Mouse (Mus musculus): ENCODE measurements around the gene Ushbp1.

The Ushbp1 gene

DNA sequence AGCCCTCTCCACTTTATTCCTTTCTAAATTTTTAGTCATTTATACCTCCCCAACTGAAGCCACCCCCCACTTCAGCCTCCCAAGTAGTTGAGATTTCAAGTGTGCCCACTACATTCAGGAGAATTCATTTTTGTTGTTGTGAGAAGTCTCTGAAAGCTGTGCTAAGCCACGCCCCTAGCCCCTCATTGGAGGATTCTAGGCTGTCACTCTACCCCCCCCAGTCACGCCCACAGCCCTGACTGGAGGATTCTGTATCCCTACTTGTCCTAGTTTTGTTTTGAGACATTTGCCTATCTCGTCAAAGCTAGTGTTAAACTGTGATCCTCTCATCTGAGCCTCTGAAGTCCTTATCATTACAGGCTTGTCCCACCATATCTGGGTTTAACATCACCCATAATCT, 2.7 kb downstream of the Ushbp1 start:
- peak; percentile 61 for DNase-seq

DNA sequence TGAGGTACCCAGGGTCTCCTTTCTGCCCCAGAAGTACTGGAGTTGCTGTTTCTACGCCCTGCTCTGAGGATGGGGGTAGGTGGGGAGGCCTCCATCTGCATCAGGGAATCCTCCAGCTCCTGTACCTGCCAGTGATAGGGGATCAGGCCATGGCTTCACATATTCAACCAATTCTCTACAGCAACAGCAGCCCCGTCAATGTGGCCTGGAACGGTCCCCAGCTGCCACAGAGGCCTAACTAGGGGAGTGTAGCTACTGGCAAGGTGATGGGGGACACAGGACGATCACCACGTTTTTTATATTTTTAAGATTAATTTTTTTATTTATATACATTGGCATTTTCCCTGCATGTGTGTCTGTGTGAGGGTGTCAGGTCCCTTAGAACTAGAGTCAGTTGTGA, 3.2 kb downstream of the Ushbp1 start:
- DNase-seq = no peak

DNA sequence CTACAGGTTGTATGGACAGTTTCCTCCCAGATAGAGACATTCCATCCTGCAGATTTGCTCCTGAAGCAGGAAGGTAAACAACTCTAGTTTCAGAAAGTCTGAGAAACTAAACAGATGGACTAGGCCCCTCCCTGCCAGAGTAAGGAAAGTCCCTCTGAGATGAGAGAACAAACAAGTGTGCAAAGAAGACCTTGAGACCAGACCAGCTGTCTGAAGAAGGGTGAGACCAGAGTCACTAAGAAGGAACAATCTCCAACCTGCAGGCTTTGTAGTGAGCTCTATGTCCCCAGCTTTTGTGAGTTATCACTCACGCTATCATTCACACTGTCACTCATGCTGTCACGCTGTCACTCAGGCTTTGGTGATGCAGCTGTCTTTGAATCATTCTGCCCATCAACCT, 3.9 kb downstream of the Ushbp1 start:
- DNase-seq = no peak

DNA sequence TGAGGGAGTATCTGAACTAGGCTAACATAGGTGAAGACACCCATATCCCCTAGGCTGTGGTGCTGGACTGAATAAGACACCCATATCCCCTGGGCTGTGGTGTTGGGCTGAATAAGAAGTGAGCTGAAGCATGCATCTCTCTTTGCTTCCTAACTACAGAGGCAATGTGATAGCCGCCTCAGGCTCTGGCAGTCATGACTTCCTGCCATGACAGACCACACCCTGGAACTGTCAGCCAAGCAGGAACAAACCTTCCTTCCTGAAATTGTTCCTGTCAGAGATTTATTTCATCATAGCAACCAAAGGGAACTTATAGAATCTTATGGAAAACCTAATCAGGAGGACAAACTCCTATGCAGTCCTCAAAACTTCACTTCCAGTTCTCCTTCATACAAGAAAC, 7.3 kb downstream of the Ushbp1 start:
- DNase-seq = no peak

DNA sequence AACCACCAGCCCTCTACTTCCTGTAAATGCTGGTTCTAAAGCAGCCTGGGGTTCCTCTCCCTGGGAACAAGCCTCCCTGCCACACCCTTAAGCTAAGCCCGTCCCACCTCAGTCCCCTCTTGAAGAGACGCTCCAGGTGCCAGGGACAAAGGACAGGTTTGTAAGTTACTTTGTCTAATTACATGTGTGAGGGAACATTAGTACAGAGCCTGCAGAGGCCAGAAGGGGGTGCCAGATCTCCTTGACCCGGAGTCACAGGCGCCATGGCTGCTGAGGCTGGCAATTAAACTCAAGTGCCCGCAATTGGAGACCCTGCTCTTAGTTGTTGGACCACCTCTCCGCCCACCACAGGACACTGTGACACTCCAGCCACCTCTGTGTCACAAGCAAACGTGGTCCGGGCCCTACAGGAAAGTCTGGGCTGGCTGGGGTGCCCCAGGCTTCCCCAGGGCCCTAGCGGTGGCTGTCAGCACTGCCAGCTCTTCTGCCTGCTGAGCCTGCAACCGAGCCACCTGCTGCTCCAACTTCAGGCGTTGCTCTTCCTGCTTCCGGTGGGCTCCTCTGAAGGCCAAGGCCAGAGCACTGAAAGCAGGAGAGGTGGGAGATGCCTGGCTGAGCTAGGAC, 10.3 kb downstream of the Ushbp1 start:
- DNase-seq = no peak

DNA sequence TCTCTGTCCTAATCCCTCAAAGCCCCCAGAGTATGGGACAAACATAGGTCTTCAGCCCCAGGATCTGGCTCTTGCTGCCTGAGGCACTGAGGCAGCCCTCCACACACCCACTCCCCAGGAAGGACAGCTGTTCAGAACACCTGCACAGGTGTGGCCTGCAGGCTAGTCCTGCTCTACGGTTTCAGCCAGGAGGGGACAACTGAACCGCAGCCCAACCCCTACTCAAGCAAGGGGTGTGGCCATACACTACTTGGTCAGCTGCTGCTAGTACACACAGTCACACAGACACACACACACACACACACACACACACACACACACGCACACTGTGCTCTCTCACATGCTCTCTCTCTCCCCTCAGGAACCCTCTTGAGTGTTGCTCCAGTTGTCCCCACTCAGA, 11.7 kb downstream of the Ushbp1 start:
- no peak for DNase-seq

DNA sequence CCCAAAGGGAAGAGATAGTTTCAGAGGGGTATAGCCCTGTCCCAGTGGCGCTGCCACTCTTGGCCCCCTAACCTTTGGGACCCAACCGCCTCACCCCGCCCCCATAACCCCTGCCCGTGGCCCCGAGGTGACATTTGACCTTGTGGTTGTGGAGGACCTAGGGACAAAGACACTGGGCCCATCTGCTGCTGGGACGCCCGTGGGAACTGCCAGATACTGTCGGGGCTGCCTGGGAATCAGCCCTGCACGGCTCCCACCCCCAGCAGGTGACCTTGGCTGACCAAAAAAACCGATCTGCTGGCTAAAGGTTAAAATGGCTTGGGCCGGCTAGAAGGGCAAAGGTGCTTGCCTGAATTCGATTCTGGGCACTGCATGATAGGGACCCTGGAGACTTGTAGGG, 12.2 kb downstream of the Ushbp1 start:
- DNase-seq = no peak

GRCm38 (mm10) chr8:71381971-71382961, 13.3 kb downstream of the Ushbp1 start:
- peak; percentile 89 for DNase-seq

- peak; percentile 82 for DNase-seq
Measured at GRCm38 (mm10) chr8:71381421-71381970, 14.1 kb downstream of the Ushbp1 start, which contains the start of gene Nr2f6. TSS of gene Nr2f6 (minus strand) at chr8:71381960.

- DNase-seq = no peak
Measured at GRCm38 (mm10) chr8:71380178-71381171, 15.1 kb downstream of the Ushbp1 start.

GRCm38 (mm10) chr8:71379512-71380075, 16.0 kb downstream of the Ushbp1 start:
- DNase-seq = no peak

GRCm38 (mm10) chr8:71379008-71379407, 16.6 kb downstream of the Ushbp1 start:
- DNase-seq = no peak

DNA sequence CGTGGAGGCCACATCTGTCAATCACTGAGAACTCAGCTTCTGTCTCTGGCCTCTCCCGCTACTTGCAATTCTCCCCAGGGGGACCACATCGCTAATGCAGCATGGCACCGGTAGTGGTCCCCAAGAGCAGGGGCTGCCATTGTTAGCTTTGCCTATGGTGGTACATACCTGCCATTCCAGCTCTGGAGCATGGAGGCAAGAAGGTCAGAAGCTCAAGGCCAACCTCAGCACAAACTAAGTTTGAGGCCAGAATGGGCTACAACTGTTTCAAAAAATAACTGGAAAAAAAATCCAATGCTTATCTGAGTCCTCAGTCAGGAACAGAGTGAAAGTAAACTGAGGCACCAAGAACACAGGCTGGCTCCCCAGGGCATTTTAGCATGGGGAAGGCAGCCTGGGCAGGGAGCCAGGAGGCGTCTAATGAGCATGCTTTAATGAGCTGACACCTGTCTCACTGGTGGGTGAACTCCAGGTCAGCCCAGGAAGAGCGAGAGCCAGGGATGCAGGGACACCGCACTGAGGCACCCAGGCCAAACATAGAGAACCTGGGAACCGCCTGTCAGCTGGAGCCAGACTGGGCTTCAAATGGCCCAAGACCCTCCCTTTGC, 19.1 kb downstream of the Ushbp1 start:
- DNase-seq = no peak

GRCm38 (mm10) chr8:71375581-71376422, 19.8 kb downstream of the Ushbp1 start:
- DNase-seq = peak; percentile 64

DNA sequence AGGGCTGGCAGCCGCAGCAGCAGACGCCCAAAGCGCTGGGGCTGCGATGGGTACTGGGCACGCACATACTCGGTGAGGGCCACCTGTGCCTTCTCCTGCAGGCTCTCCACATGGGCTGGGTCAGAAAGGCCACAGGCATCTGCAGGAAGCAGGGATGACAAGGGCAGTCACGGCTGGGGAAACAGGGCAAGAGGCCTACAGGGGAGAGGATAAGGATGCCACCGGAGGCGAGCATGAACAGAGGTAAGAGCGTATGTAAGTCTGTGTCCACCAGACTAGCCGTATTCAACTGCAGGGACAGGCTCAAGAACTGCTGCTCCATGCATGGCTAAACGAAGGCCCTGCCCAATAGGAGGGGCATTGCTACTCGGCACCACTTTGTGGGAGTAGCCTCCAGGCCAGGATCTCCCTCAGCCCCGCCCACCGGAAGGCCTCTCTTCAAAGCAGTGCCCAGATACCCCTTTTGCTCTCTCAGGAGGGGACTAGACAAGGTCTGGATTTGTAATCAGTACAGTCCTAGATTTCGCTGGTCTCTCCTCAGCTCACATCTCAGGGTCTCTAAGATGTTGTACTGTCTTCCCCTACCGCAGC, 20.9 kb downstream of the Ushbp1 start:
- no peak for DNase-seq

GRCm38 (mm10) chr8:71373000-71373399, 22.6 kb downstream of the Ushbp1 start:
- no peak for DNase-seq

DNA sequence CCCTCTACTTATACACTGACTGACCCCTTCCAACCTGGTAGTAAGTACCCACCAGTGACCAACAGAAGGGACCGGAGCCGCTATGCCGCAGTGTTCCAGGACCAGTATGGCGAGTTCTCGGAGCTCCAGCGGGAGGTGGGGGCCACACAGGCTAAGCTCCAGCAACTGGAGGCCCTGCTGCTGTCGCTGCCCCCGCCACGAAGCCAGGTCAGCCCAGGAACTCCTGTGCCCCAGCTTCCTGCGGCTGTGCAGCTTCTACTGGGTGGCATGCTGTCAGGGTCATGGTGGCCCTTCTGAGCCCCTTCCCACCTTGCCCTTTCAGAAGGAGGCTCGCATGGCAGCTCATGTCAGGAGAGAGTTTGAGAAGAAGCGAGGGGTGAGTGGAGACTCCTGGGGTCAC, 23.2 kb downstream of the Ushbp1 start:
- DNase-seq = no peak

- peak; percentile 98 for DNase-seq
Measured at GRCm38 (mm10) chr8:71371236-71371848, 24.3 kb downstream of the Ushbp1 start, which contains the start of gene Ocel1. TSS of gene Ocel1 (plus strand) at chr8:71371298.

DNA sequence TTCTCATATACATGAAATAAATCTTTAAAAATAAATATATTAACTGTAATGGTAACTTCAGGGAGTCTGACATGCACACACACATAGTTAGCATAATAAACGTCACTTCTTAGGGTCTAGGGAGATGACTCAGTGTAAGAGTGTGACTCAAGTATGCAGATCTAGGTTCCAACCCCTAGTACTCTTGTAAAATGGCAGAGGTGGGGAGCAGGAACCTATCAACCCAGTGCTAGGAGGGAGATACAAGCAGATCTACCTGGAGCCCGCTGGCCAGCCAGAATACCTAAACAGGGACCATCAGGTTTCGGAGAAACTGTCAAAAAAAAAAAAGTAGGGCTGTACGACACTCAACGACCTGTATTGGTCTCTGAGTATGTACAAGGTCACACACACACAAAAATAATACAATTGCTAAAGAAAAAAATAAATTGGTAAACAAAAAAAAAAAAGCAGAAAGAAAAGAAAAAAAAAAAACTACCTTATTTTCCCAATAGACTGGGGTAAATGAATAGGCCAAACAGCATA, 24.8 kb downstream of the Ushbp1 start:
- DNase-seq = no peak

All from lung, postnatal 14 days (tissue).